Mouse (Mus musculus) frontal cortex, postnatal 14 days (tissue): ENCODE results near the gene Fbxo42.

ENCODE experiments used
- DNase-seq, 2 experiments: peaks; one replicate each; pipeline ENCODE4 v3.0.0; 2022; ENCODE audit warnings: low spot score in 2 of 2

Gene Fbxo42

GRCm38 (mm10) chr4:141251071-141251470, 103.4 kb downstream of the Fbxo42 start:
- no peak for DNase-seq

DNA sequence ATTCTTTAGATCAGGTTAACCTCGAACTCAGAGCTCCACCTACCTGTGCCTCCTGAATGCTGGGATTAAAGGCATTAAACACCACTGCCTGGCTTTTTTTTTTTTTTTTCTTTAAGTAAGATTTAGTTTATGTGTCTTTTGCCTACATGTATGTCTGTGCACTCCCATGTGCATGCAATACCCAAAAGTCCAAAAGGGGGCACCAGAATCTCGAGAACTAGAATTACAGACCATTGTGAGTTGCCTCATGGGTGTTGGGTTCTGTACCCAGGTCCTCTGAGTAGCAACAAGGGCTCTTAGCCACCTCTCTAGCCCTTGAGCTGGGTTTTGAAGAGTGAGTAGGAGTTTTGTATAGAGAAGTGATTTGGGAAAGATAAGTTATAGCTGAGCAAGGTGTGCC, 104.9 kb downstream of the Fbxo42 start:
- no peak for DNase-seq
